Mouse (Mus musculus): ENCODE data around the gene Thoc6. TPM values are rescaled to one million over a fixed set of nuclear protein-coding genes. Genes with fewer than 3 reads are reported as not detected.

The Thoc6 gene
- polyA plus RNA-seq, 1 experiment from 2014 or later: 35.1 TPM

- Histone ChIP-seq H3K27me3 (replicated peaks; ENCODE audit: control insufficient read depth, insufficient read depth, low read length) (peaks cover 26% of the 10 kb centered on the region), H3K4me2 (ENCODE audit: low read depth, low read length) (peak overlapping the region; percentile 97), H3K4me3 (ENCODE audit: low read depth, low read length) (peak overlapping the region; percentile 60), H3K4me1 (ENCODE audit: control insufficient read depth, insufficient read depth, low read length) (peaks cover 30% of the 10 kb centered on the region), H3K9ac (ENCODE audit: low read depth, low read length) (peak overlapping the region; percentile 63), H3K36me3 (ENCODE audit: control insufficient read depth, insufficient read depth, low read length) (peaks cover 13% of the 10 kb centered on the region), H3K27ac (replicated peaks; ENCODE audit: low read depth, low read length) (peak overlapping the region; percentile 33; the same call in 1 of the 2 replicates), H3K9me3 (ENCODE audit: control insufficient read depth, low read length) (no peaks in the 10 kb centered on the region)
- ATAC-seq (ENCODE audit: low read depth) (no peak), DNase-seq (ENCODE audit: low spot score) (no peak)
- WGBS: 30% methylated on average over 9 of the region's 9 CpGs
These were observed 730 bp upstream of the Thoc6 start for GRCm38 (mm10) chr17:23674271-23674952.

DNA sequence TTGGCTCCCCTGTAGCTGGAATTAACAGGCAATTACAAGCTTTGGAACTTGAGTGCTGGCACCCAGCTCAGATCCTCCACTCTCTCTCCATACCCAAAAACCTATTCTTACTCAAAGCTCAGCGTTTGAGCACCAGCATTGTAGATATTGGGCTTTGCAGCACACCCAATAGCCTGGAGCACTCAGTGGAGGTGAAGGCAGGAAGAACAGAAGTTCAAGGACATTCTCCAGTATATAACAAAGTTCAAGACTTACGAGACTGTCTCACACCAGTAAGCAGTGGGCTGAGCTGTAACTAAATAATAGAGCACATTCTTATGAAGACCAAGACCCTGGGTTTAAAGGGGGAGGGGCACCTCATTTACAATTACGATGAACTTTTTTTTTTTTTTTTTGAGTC, 921 bp downstream of the Thoc6 start:
- no peak for ATAC-seq (ENCODE audit: low read depth)
- DNase-seq (ENCODE audit: low spot score): no peak
- Histone ChIP-seq H3K4me2 (ENCODE audit: low read depth, low read length) (peak overlapping the region; percentile 97), H3K27ac (replicated peaks; ENCODE audit: low read depth, low read length) (no peak overlapping the region), H3K27me3 (replicated peaks; ENCODE audit: control insufficient read depth, insufficient read depth, low read length) (peaks cover 11% of the 10 kb centered on the region; the same call in 1 of the 2 replicates), H3K9ac (ENCODE audit: low read depth, low read length) (no peak overlapping the region), H3K4me1 (ENCODE audit: control insufficient read depth, insufficient read depth, low read length) (peaks cover 30% of the 10 kb centered on the region), H3K9me3 (ENCODE audit: control insufficient read depth, low read length) (no peaks in the 10 kb centered on the region), H3K36me3 (ENCODE audit: control insufficient read depth, insufficient read depth, low read length) (peaks cover 27% of the 10 kb centered on the region), H3K4me3 (ENCODE audit: low read depth, low read length) (peak overlapping the region; percentile 60)
- WGBS: 62% methylated on average over 3 of the region's 3 CpGs

DNA sequence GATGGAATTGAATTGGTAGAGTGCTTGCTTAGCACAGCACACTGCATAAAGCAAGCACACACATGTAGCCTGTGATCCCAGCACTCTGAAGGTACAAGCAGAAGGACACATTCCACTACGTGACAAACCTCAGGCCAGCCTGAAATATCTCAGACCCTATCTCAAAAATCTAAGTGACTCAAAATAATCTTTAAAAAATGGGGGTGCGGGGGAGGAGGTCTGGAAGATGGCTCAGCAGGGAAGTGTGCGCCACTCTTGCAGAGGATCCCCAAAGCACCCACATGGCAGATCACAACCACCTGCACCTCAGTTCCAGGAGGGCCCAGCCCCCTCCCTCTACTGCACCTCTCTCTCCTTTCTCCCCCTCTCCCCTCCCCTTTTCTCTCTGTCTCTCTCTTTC, 2.2 kb downstream of the Thoc6 start:
- no peak overlapping the region for H3K27ac ChIP-seq (replicated peaks; ENCODE audit: low read depth, low read length)
- ATAC-seq (ENCODE audit: low read depth): no peak
- H3K4me1 ChIP-seq (ENCODE audit: control insufficient read depth, insufficient read depth, low read length): peaks cover 25% of the 10 kb centered on the region
- no peak for DNase-seq (ENCODE audit: low spot score)
- 100% methylated on average over 3 of the region's 3 CpGs for WGBS
- no peak overlapping the region for H3K9ac ChIP-seq (ENCODE audit: low read depth, low read length)
- no peak overlapping the region for H3K4me2 ChIP-seq (ENCODE audit: low read depth, low read length)
- no peak overlapping the region for H3K4me3 ChIP-seq (ENCODE audit: low read depth, low read length)
- no peaks in the 10 kb centered on the region for H3K9me3 ChIP-seq (ENCODE audit: control insufficient read depth, low read length)
- peaks cover 6% of the 10 kb centered on the region; the same call in 1 of the 2 replicates for H3K27me3 ChIP-seq (replicated peaks; ENCODE audit: control insufficient read depth, insufficient read depth, low read length)
- H3K36me3 ChIP-seq (ENCODE audit: control insufficient read depth, insufficient read depth, low read length): peaks cover 38% of the 10 kb centered on the region

- peaks cover 16% of the 10 kb centered on the region for H3K4me1 ChIP-seq (ENCODE audit: control insufficient read depth, insufficient read depth, low read length)
- H3K4me2 ChIP-seq (ENCODE audit: low read depth, low read length): no peak overlapping the region
- no peaks in the 10 kb centered on the region for H3K27me3 ChIP-seq (replicated peaks; ENCODE audit: control insufficient read depth, insufficient read depth, low read length)
- no peak overlapping the region for H3K4me3 ChIP-seq (ENCODE audit: low read depth, low read length)
- no peak overlapping the region for H3K27ac ChIP-seq (replicated peaks; ENCODE audit: low read depth, low read length)
- H3K9ac ChIP-seq (ENCODE audit: low read depth, low read length): no peak overlapping the region
- no peaks in the 10 kb centered on the region for H3K9me3 ChIP-seq (ENCODE audit: control insufficient read depth, low read length)
- ATAC-seq (ENCODE audit: low read depth) (no peak), DNase-seq (ENCODE audit: low spot score) (no peak)
- 81% methylated on average over 7 of the region's 7 CpGs for WGBS
- peaks cover 42% of the 10 kb centered on the region for H3K36me3 ChIP-seq (ENCODE audit: control insufficient read depth, insufficient read depth, low read length)
These were observed 3.1 kb downstream of the Thoc6 start for GRCm38 (mm10) chr17:23670516-23671074.

- H3K36me3 ChIP-seq (ENCODE audit: control insufficient read depth, insufficient read depth, low read length): peaks cover 40% of the 10 kb centered on the region
- H3K4me3 ChIP-seq (ENCODE audit: low read depth, low read length): no peak overlapping the region
- WGBS: 76% methylated on average over 14 of the region's 14 CpGs
- DNase-seq (ENCODE audit: low spot score): no peak
- H3K4me1 ChIP-seq (ENCODE audit: control insufficient read depth, insufficient read depth, low read length): peaks cover 10% of the 10 kb centered on the region; the same call in 1 of the 2 replicates
- H3K9ac ChIP-seq (ENCODE audit: low read depth, low read length): 0 out of 2 replicates have a peak overlapping the region, but pooled peaks have one; percentile 5
- H3K27me3 ChIP-seq (replicated peaks; ENCODE audit: control insufficient read depth, insufficient read depth, low read length): peaks cover 27% of the 10 kb centered on the region
- H3K4me2 ChIP-seq (ENCODE audit: low read depth, low read length): no peak overlapping the region
- H3K9me3 ChIP-seq (ENCODE audit: control insufficient read depth, low read length): no peaks in the 10 kb centered on the region
- no peak for ATAC-seq (ENCODE audit: low read depth)
- H3K27ac ChIP-seq (replicated peaks; ENCODE audit: low read depth, low read length): no peak overlapping the region
These were observed 8.2 kb downstream of the Thoc6 start for GRCm38 (mm10) chr17:23665511-23665910.

DNA sequence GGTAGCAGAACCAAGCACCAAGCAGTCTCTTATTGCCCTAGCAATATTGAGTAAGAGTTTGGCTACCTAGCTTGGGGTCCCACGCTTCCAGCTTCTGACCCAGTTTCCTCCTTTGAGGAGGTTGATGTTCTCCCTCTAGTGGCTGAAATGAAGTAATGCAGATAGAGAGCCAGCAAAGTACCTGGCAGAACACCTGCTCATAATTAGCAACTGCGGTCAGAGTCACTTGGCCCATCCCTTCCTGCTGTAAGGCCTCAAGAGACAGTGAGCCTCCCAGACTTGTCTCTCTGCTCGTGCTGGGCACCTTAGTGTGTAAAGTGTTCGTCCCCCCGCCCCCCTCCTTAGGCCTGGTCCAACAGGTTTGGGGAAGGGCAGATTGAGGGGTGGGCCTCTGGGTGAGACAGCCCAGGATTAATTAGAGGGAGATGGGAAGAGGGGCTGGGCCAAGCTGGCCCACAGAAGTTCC, 9.1 kb downstream of the Thoc6 start:
- H3K27ac ChIP-seq (replicated peaks; ENCODE audit: low read depth, low read length): no peak overlapping the region
- peak; percentile 60 for ATAC-seq (ENCODE audit: low read depth)
- no peak overlapping the region for H3K4me2 ChIP-seq (ENCODE audit: low read depth, low read length)
- 7% methylated on average over 5 of the region's 5 CpGs for WGBS
- 0 out of 2 replicates have a peak overlapping the region, but pooled peaks have one; percentile 5 for H3K9ac ChIP-seq (ENCODE audit: low read depth, low read length)
- no peak overlapping the region for H3K4me3 ChIP-seq (ENCODE audit: low read depth, low read length)
- DNase-seq (ENCODE audit: low spot score): peak; percentile 67
- peaks cover 37% of the 10 kb centered on the region for H3K27me3 ChIP-seq (replicated peaks; ENCODE audit: control insufficient read depth, insufficient read depth, low read length)
- peaks cover 31% of the 10 kb centered on the region for H3K36me3 ChIP-seq (ENCODE audit: control insufficient read depth, insufficient read depth, low read length)
- H3K4me1 ChIP-seq (ENCODE audit: control insufficient read depth, insufficient read depth, low read length): peaks cover 11% of the 10 kb centered on the region; the same call in 1 of the 2 replicates
- H3K9me3 ChIP-seq (ENCODE audit: control insufficient read depth, low read length): no peaks in the 10 kb centered on the region

GRCm38 (mm10) chr17:23661526-23661925, 12.2 kb downstream of the Thoc6 start:
- Histone ChIP-seq H3K9ac (ENCODE audit: low read depth, low read length) (no peak overlapping the region), H3K27ac (replicated peaks; ENCODE audit: low read depth, low read length) (no peak overlapping the region), H3K4me3 (ENCODE audit: low read depth, low read length) (no peak overlapping the region), H3K9me3 (ENCODE audit: control insufficient read depth, low read length) (no peaks in the 10 kb centered on the region), H3K4me2 (ENCODE audit: low read depth, low read length) (no peak overlapping the region), H3K27me3 (replicated peaks; ENCODE audit: control insufficient read depth, insufficient read depth, low read length) (peaks cover 40% of the 10 kb centered on the region), H3K4me1 (ENCODE audit: control insufficient read depth, insufficient read depth, low read length) (peaks cover 11% of the 10 kb centered on the region; the same call in 1 of the 2 replicates), H3K36me3 (ENCODE audit: control insufficient read depth, insufficient read depth, low read length) (peaks cover 4% of the 10 kb centered on the region; the same call in 1 of the 2 replicates)
- 0% methylated on average over 9 of the region's 9 CpGs for WGBS
- no peak for ATAC-seq (ENCODE audit: low read depth)
- DNase-seq (ENCODE audit: low spot score): no peak

GRCm38 (mm10) chr17:23660876-23661200, 12.8 kb downstream of the Thoc6 start:
- ATAC-seq (ENCODE audit: low read depth): peak; percentile 59; the same call in 1 of the 2 replicates
- DNase-seq (ENCODE audit: low spot score): peak; percentile 50

More at GRCm38 (mm10) chr17:23660876-23661200, 12.8 kb downstream of the Thoc6 start:
- Histone ChIP-seq H3K27me3 (replicated peaks; ENCODE audit: control insufficient read depth, insufficient read depth, low read length) (peaks cover 40% of the 10 kb centered on the region), H3K9me3 (ENCODE audit: control insufficient read depth, low read length) (no peaks in the 10 kb centered on the region), H3K27ac (replicated peaks; ENCODE audit: low read depth, low read length) (no peak overlapping the region), H3K4me3 (ENCODE audit: low read depth, low read length) (peak overlapping the region; percentile 23), H3K9ac (ENCODE audit: low read depth, low read length) (no peak overlapping the region), H3K4me1 (ENCODE audit: control insufficient read depth, insufficient read depth, low read length) (peaks cover 11% of the 10 kb centered on the region; the same call in 1 of the 2 replicates), H3K4me2 (ENCODE audit: low read depth, low read length) (peak overlapping the region; percentile 36), H3K36me3 (ENCODE audit: control insufficient read depth, insufficient read depth, low read length) (no peaks in the 10 kb centered on the region)
- WGBS: 4% methylated on average over 14 of the region's 14 CpGs

Data from embryonic facial prominence, embryonic 14.5 days (tissue).